Mouse (Mus musculus) T-helper 2 cell (primary cell): Measurements from ENCODE around the gene 6430571L13Rik.

ENCODE experiments used
- in situ Hi-C: fragments of 300-600 bp; cut with MboI, MseI; formaldehyde crosslinking; loops from one replicate; pipeline ENCODE4 v1.15.1; 2025; ENCODE audit warnings: high pct_unique_total_duplicates

Gene 6430571L13Rik

GRCm38 (mm10) chr9:107377961-107378512 is 37.6 kb downstream of the 6430571L13Rik start:
- in situ Hi-C loops, result no loop called here

GRCm38 (mm10) chr9:107381723-107382122 is 41.3 kb downstream of the 6430571L13Rik start:
- in situ Hi-C loops, result no loop called here

- in situ Hi-C loops, result no loop called here
These were observed 44.0 kb downstream of the 6430571L13Rik start for GRCm38 (mm10) chr9:107384396-107384795.

- in situ Hi-C loops, result no loop called here
These were observed 46.3 kb downstream of the 6430571L13Rik start for GRCm38 (mm10) chr9:107386722-107387121.

- in situ Hi-C loops, result no loop called here
These were observed 47.3 kb downstream of the 6430571L13Rik start for GRCm38 (mm10) chr9:107387708-107388107.

GRCm38 (mm10) chr9:107388263-107388662 is 47.9 kb downstream of the 6430571L13Rik start:
- in situ Hi-C loops, result no loop called here

GRCm38 (mm10) chr9:107396397-107396796 is 56.0 kb downstream of the 6430571L13Rik start:
- in situ Hi-C loops, result no loop called here

- in situ Hi-C loops, result no loop called here
These were observed 58.6 kb downstream of the 6430571L13Rik start for GRCm38 (mm10) chr9:107398968-107399367.

- in situ Hi-C loops, result no loop called here
These were observed 59.1 kb downstream of the 6430571L13Rik start, which contains the start of gene Cacna2d2 for GRCm38 (mm10) chr9:107399491-107399971. Cacna2d2 (plus strand) TSS chr9:107399612.

- in situ Hi-C loops, result no loop called here
These were observed 59.7 kb downstream of the 6430571L13Rik start for GRCm38 (mm10) chr9:107400060-107400511.

- in situ Hi-C loops, result no loop called here
These were observed 60.4 kb downstream of the 6430571L13Rik start for GRCm38 (mm10) chr9:107400666-107401285.
